Mouse (Mus musculus) lung, postnatal 0 days (tissue): ENCODE measurements around the gene Exoc3l2. TPM values are rescaled to one million over a fixed set of nuclear protein-coding genes. Genes with fewer than 3 reads are reported as not detected.

ENCODE experiments used
- ATAC-seq: fragments of 200-750 bp; cut with Nextera tagmentation; 2 replicates; pipeline ENCODE4 v1.8.0; 2017; ENCODE audit warnings: moderate library complexity
- DNase-seq: peaks from one replicate; pipeline ENCODE4 v3.0.0-alpha.2; 2016; ENCODE audit warnings: low spot score
- H3K27ac ChIP-seq: fragments of 300-500 bp; sonication (generic); 2 replicates; pipeline ENCODE4 v1.5.1; 2014; ENCODE audit warnings: antibody characterized with exemption, mild to moderate bottlenecking, low read length, mixed read lengths
- H3K27me3 ChIP-seq: fragments of 300-500 bp; sonication (generic); replicated peaks from 2 replicates; pipeline ENCODE4 v1.6.1; 2014; ENCODE audit warnings: low read length, mixed read lengths; ENCODE audit not compliant: insufficient read depth
- H3K36me3 ChIP-seq: fragments of 300-500 bp; sonication (generic); 2 replicates; pipeline ENCODE4 v1.6.1; 2014; ENCODE audit warnings: low read length, mixed read lengths; ENCODE audit not compliant: insufficient read depth
- H3K4me1 ChIP-seq: fragments of 300-500 bp; sonication (generic); 2 replicates; pipeline ENCODE4 v1.6.1; 2014; ENCODE audit warnings: antibody characterized with exemption, low read depth, low read length, mixed read lengths; ENCODE audit not compliant: insufficient read depth
- H3K4me2 ChIP-seq: fragments of 300-500 bp; sonication (generic); replicated peaks from 2 replicates; pipeline ENCODE4 v1.6.1; 2014; ENCODE audit warnings: low read depth, mild to moderate bottlenecking, low read length, moderate library complexity, mixed read lengths
- H3K4me3 ChIP-seq: fragments of 300-500 bp; sonication (generic); 2 replicates; pipeline ENCODE4 v1.5.1; 2014; ENCODE audit warnings: low read depth, low read length
- H3K9ac ChIP-seq: fragments of 300-500 bp; sonication (generic); replicated peaks from 2 replicates; pipeline ENCODE4 v1.6.1; 2014; ENCODE audit warnings: low read depth, mild to moderate bottlenecking
- H3K9me3 ChIP-seq: fragments of 300-500 bp; sonication (generic); 2 replicates; pipeline ENCODE4 v1.6.1; 2016; ENCODE audit warnings: low read length, mixed read lengths
- CTCF ChIP-seq: IDR thresholded peaks from 2 replicates; pipeline ENCODE4 v1.5.1; 2016; ENCODE audit warnings: antibody characterized with exemption, mild to moderate bottlenecking
- EP300 ChIP-seq: IDR thresholded peaks from 2 replicates; pipeline ENCODE4 v1.6.1; 2016; ENCODE audit warnings: antibody characterized with exemption, mild to moderate bottlenecking, control low read depth
- WGBS: fragments of 180-500 bp; shearing (Covaris S2); extraction: QIAGEN DNeasy Blood & Tissue Kit; methylation state at CpG from one replicate; pipeline ENCODE4 v1.1.7; 2014; 5-methylcytosine and 5-hydroxymethylcytosine counted together
- polyA plus RNA-seq: library from polyadenylated mRNA; unstranded; fragments of >200 nt; fragmentation: Nextera tagmentation; extraction: Ambion mirVana; gene quantifications from 2 replicates; pipeline ENCODE4 v1.2.1, GENCODE M21; 2015

The Exoc3l2 gene
- polyA plus RNA-seq, 1 experiment from 2014 or later = 1.1 TPM

DNA sequence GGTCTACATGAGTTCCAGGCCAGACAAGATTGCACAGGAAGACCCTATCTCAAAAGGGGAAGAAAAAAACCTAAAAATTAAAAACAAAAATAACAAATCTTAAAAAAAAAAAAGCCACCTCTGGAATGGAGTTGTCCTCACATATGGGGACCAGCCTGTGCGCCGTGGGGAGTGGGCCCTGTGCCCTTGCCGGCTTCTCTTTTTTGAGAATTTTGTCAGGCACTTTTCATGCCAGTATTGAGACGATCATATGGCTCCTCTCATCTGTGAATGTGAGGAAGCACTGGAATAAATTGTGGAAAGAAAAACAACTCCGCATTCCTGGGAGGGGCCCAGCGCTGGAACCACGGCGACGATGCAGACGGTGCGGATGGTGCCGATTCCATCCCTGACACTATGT lies 14.0 kb upstream of the Exoc3l2 start:
- Histone ChIP-seq H3K4me2 (no peak overlapping the region), H3K27me3 (no peaks in the 10 kb centered on the region), H3K9me3 (no peaks in the 10 kb centered on the region), H3K9ac (no peak overlapping the region), H3K36me3 (peaks cover 9% of the 10 kb centered on the region), H3K27ac (no peak overlapping the region), H3K4me1 (no peaks in the 10 kb centered on the region), H3K4me3 (no peak overlapping the region)
- TF ChIP-seq CTCF (no peak), EP300 (no peak)
- WGBS = 70% methylated on average over 12 of the region's 12 CpGs
- DNase-seq (no peak), ATAC-seq (no peak)

DNA sequence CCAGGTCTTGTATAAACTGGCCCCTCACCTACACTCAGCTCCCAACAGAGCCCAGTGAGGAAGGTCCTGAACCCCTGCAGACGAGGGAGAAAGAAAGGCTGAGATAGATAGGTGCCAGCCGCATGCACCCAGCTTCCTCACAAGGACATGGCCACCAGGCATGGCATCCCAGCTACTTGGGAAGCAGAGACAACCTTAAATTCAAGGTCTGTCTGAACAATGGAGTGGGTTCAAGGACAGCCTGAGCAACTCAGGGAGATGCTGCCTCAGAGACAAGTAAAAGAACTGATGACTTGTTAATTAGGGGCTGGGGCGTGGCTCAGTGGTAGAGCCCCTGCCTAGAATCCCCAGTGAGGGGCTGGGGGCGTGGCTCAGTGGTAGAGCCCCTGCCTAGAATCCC lies 7.9 kb upstream of the Exoc3l2 start:
- ATAC-seq (no peak), DNase-seq (no peak)
- TF ChIP-seq CTCF = no peak
- TF ChIP-seq EP300 = no peak
- H3K4me2 ChIP-seq = no peak overlapping the region
- H3K36me3 ChIP-seq = no peaks in the 10 kb centered on the region
- H3K4me3 ChIP-seq = no peak overlapping the region
- 90% methylated on average over 3 of the region's 4 CpGs for WGBS
- peaks cover 10% of the 10 kb centered on the region for H3K4me1 ChIP-seq
- no peaks in the 10 kb centered on the region for H3K27me3 ChIP-seq
- no peak overlapping the region for H3K9ac ChIP-seq
- H3K9me3 ChIP-seq = no peaks in the 10 kb centered on the region
- H3K27ac ChIP-seq = no peak overlapping the region

DNA sequence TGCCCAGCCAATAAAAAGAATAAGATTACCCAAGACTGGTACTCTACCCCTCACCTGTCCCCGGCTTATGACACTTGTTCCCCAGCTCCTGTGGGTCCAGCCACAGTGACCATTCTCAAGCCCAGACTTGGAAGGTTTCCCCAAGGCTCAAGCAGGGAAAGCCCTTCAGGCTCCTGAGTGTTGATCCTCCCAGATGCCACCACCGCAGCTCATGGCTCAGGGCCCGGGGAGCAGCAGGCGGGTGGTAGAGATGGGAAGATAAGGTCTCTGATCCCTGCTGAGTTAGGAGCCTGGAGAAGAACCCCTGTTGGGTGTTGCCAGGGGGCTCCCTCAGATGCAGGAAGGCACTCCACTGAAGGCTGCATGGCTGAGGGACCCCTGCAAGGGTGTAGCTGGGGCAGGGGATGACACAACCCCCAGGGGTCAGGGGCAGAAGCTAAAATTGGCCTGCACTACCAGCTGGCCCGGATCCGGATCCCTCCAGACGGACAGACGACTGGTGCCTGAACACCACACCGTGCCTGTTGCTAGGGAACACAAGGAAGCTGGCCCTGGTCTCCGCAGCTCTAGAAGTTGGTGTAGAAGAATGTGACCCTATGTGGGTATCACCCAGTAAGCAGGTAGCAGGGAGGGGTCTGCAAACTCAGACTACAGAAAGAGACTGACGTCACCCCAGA lies 7.2 kb upstream of the Exoc3l2 start:
- Histone ChIP-seq H3K9me3 (no peaks in the 10 kb centered on the region), H3K36me3 (no peaks in the 10 kb centered on the region), H3K27ac (no peak overlapping the region), H3K4me2 (no peak overlapping the region), H3K9ac (no peak overlapping the region), H3K4me1 (peaks cover 10% of the 10 kb centered on the region), H3K4me3 (no peak overlapping the region), H3K27me3 (no peaks in the 10 kb centered on the region)
- DNase-seq (no peak), ATAC-seq (no peak)
- 52% methylated on average over 11 of the region's 11 CpGs for WGBS
- no peak for TF ChIP-seq EP300
- no peak for TF ChIP-seq CTCF

DNA sequence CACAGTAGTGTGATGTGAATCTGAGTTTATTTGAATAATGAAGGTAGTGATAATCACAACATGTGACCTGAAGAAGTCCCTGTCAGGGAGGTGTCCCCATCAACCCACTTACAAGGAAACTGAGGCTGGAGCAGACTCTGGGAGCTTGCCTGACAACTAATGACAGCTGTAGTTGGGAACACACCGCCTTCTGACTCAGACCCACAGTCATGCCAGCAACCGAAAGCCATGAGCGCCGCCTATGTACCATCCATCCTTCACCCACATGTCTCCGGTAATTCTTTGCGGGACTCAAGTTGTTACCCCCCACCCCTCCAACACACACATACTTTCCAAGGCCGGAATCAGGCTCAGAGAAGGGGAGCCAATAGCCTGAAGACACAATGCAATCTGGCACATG lies 6.5 kb upstream of the Exoc3l2 start:
- H3K27ac ChIP-seq = no peak overlapping the region
- no peaks in the 10 kb centered on the region for H3K36me3 ChIP-seq
- no peak overlapping the region for H3K4me3 ChIP-seq
- no peaks in the 10 kb centered on the region for H3K27me3 ChIP-seq
- H3K4me1 ChIP-seq = peaks cover 10% of the 10 kb centered on the region
- DNase-seq (no peak), ATAC-seq (no peak)
- no peaks in the 10 kb centered on the region for H3K9me3 ChIP-seq
- no peak for TF ChIP-seq CTCF
- TF ChIP-seq EP300 = no peak
- H3K4me2 ChIP-seq = peak overlapping the region; percentile 89; the same call in 1 of the 2 replicates
- H3K9ac ChIP-seq = no peak overlapping the region
- 87% methylated on average over 7 of the region's 7 CpGs for WGBS

DNA sequence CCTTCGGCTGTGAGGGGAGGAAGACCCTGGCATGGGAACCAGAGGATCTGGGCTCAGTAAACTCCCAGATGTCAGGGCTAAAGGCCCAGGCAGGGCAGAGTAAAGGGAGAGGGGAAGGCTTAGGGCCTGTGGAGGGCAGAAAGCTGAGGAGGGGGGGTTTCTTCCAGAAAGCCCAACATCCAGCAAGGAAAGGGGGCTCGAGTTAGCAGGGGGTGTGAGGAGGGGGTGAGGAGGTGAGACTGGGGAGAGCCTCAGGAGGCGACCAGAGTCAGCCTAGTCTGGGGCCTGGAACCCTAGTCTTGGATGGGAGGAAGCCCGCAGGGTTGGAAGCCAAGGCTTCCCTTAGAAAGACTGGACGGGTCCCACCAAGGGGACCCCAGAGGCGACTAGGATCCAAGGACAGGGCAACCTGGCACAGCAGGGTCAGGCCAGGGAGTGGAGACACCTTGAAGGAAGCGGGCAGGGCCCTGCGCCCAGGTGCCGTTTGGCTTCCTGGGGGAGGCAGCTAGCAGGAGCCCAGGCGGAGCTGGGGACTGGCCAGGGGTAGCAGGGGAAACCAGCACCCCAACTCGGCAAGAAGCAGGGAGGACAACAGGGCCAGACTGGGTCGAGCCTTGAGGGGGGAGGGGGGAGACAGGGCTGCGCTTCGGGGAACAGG lies 5.6 kb upstream of the Exoc3l2 start:
- H3K4me2 ChIP-seq = peak overlapping the region; percentile 89
- no peak; the same call in 1 of the 2 replicates for ATAC-seq
- H3K9ac ChIP-seq = peak overlapping the region; percentile 87
- peak overlapping the region; percentile 99 for H3K4me3 ChIP-seq
- WGBS = 1% methylated on average over 13 of the region's 14 CpGs
- TF ChIP-seq EP300 = no peak
- DNase-seq = no peak
- H3K27ac ChIP-seq = peak overlapping the region; percentile 83
- no peaks in the 10 kb centered on the region for H3K36me3 ChIP-seq
- no peaks in the 10 kb centered on the region for H3K9me3 ChIP-seq
- H3K27me3 ChIP-seq = no peaks in the 10 kb centered on the region
- H3K4me1 ChIP-seq = peaks cover 10% of the 10 kb centered on the region

DNA sequence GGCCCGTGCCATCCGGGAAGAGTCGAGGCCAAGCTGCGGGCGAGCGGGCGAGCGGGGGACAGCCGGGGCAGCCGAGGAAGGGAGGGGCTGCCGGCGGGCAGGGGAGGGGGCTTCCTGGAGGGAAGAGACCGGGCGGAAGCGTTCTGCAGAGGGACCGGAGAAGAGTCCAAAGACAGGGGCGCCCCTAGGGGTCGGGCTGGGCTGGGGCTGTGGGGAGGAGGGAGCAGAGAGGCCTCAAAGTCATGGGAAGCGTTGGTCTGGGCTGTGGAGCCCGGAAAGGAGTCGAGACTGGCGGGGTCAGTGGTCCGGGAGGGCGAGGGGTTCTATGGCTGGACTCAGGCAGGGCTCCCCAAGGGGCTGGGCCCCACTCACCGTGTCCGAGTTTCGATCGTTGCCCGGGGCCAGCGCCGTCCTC lies 5.1 kb upstream of the Exoc3l2 start:
- WGBS = 0% methylated on average over 26 of the region's 31 CpGs
- peaks cover 10% of the 10 kb centered on the region for H3K4me1 ChIP-seq
- H3K4me3 ChIP-seq = peak overlapping the region; percentile 99
- H3K9ac ChIP-seq = peak overlapping the region; percentile 87
- TF ChIP-seq EP300 (no peak), CTCF (peak; percentile 61)
- no peaks in the 10 kb centered on the region for H3K9me3 ChIP-seq
- ATAC-seq (peak; percentile 78), DNase-seq (peak; percentile 83)
- H3K27me3 ChIP-seq = no peaks in the 10 kb centered on the region
- no peaks in the 10 kb centered on the region for H3K36me3 ChIP-seq
- peak overlapping the region; percentile 83 for H3K27ac ChIP-seq
- H3K4me2 ChIP-seq = peak overlapping the region; percentile 89
